Mouse (Mus musculus) liver, adult 2 months (tissue): ENCODE results near the gene Tshz2. TPM values are rescaled to one million over a fixed set of nuclear protein-coding genes. Genes with fewer than 3 reads are reported as not detected.

ENCODE experiments used
- DNase-seq: peaks from one replicate; pipeline ENCODE4 v3.0.0-alpha.2; 2011; ENCODE audit warnings: low read depth, low spot score; ENCODE audit errors: extremely low read depth
- H3K27ac ChIP-seq: fragments of 200-500 bp; replicated peaks from 2 replicates; pipeline ENCODE4 v1.5.1; 2012; ENCODE audit warnings: low read depth, mild to moderate bottlenecking, control low read depth, inconsistent platforms, low read length; ENCODE audit not compliant: insufficient read depth
- H3K27me3 ChIP-seq: fragments of 200-500 bp; 2 replicates; pipeline ENCODE4 v1.6.1; 2012; ENCODE audit warnings: mild to moderate bottlenecking, moderate library complexity, low read length, inconsistent platforms; ENCODE audit not compliant: control insufficient read depth, insufficient read depth
- H3K36me3 ChIP-seq: fragments of 200-500 bp; 2 replicates; pipeline ENCODE4 v1.6.1; 2012; ENCODE audit warnings: low read length, inconsistent platforms; ENCODE audit not compliant: control insufficient read depth, insufficient read depth
- H3K4me1 ChIP-seq: fragments of 200-500 bp; 2 replicates; pipeline ENCODE4 v1.6.1; 2011; ENCODE audit warnings: low read length; ENCODE audit not compliant: control insufficient read depth, insufficient read depth
- H3K4me3 ChIP-seq: fragments of 200-500 bp; 2 replicates; pipeline ENCODE4 v1.5.1; 2011; ENCODE audit warnings: low read depth, mild to moderate bottlenecking, control low read depth, low read length, moderate library complexity; ENCODE audit not compliant: insufficient read depth
- H3K79me2 ChIP-seq: fragments of 200-500 bp; 2 replicates; pipeline ENCODE4 v1.6.1; 2012; ENCODE audit warnings: inconsistent platforms, mild to moderate bottlenecking, low read length, moderate library complexity; ENCODE audit not compliant: control insufficient read depth, insufficient read depth
- H3K9ac ChIP-seq: fragments of 200-500 bp; 2 replicates; pipeline ENCODE4 v1.6.1; 2012; ENCODE audit warnings: low read depth, mild to moderate bottlenecking, control low read depth, inconsistent platforms, low read length
- CTCF ChIP-seq: fragments of 200-500 bp; IDR thresholded peaks from 2 replicates; pipeline ENCODE4 v1.5.1; 2011; ENCODE audit warnings: low read depth, low read length, control low read depth
- POLR2A ChIP-seq: fragments of 200-500 bp; IDR thresholded peaks from 2 replicates; pipeline ENCODE4 v1.6.1; 2011; ENCODE audit warnings: low read length, control low read depth; ENCODE audit not compliant: insufficient read depth; ENCODE audit errors: extremely low read depth
- WGBS: fragments of 180-500 bp; shearing (Covaris S2); methylation state at CpG from one replicate; pipeline ENCODE4 v1.1.7; 2018; 5-methylcytosine and 5-hydroxymethylcytosine counted together
- polyA plus RNA-seq: library from polyadenylated mRNA; depleted of rRNA; stranded (reverse); fragments of >200 nt; gene quantifications from 2 replicates; pipeline ENCODE4 v1.2.3, GENCODE M21; 2012
- total RNA-seq: library from RNA; depleted of rRNA; stranded (reverse); fragments of >200 nt; gene quantifications from 2 replicates; pipeline ENCODE4 v1.2.3, GENCODE M21; 2014

Gene Tshz2
- total and polyA plus RNA-seq, 2 experiments, result 3.3 to 4.1 TPM

DNA sequence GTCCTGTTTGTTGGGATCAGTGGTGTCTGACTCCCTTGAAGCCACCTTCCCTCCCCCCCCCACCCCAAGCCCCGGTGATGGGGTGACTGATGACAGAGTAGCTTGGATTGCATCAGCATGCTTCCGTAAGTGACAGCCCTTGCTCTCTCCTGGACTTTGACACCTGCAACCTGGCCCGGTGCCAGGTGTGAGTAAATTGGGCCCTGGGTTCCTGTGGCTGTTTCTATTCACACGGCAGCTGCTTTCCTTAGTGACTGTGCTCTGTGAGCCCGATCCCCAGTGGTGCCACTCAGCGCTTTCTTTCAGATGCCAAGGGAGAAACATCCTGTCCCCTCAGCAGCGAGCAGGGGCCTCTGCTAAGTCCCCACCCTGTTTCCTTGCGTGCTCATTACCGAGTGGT lies 62.2 kb downstream of the Tshz2 start:
- WGBS, result 47% methylated on average over 9 of the region's 9 CpGs
- no peak overlapping the region for H3K9ac ChIP-seq
- peak; percentile 72 for DNase-seq

DNA sequence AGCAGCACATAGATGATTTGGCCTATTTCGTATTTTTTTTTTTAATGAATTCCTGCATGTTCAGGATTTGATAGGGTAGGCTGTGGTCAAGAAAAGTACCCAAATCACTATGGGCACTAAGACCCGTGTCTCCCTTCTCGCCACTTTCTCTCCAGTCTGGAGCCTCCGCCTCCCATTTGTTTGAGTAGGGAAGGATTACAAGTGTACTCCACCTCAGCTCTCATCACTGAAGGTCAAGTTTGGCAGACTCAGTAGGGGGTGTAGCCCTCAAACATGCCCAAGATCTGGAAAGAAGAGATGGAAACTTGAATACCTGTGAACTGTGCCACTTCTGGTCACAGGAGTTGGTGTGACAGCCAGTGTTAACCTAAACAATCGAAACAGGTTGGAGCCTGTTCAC lies 66.3 kb downstream of the Tshz2 start:
- Histone ChIP-seq H3K36me3 (no peaks in the 10 kb centered on the region), H3K27ac (0 out of 2 replicates have a peak overlapping the region, but pooled peaks have one; percentile 25), H3K79me2 (0 out of 2 replicates have a peak, but pooled peaks cover 2% of the 10 kb centered on the region), H3K9ac (no peak overlapping the region), H3K4me1 (peaks cover 16% of the 10 kb centered on the region), H3K4me3 (no peak overlapping the region), H3K27me3 (no peaks in the 10 kb centered on the region)
- WGBS, result 85% methylated on average over 5 of the region's 5 CpGs
- DNase-seq, result no peak
- TF ChIP-seq CTCF, result no peak
- no peak for TF ChIP-seq POLR2A

More for the DNA sequence above, 62.2 kb downstream of the Tshz2 start:
- Histone ChIP-seq H3K36me3 (no peaks in the 10 kb centered on the region), H3K27me3 (no peaks in the 10 kb centered on the region), H3K27ac (no peak overlapping the region), H3K4me1 (peaks cover 10% of the 10 kb centered on the region), H3K4me3 (no peak overlapping the region), H3K79me2 (no peaks in the 10 kb centered on the region)
- TF ChIP-seq CTCF (no peak), POLR2A (no peak)

DNA sequence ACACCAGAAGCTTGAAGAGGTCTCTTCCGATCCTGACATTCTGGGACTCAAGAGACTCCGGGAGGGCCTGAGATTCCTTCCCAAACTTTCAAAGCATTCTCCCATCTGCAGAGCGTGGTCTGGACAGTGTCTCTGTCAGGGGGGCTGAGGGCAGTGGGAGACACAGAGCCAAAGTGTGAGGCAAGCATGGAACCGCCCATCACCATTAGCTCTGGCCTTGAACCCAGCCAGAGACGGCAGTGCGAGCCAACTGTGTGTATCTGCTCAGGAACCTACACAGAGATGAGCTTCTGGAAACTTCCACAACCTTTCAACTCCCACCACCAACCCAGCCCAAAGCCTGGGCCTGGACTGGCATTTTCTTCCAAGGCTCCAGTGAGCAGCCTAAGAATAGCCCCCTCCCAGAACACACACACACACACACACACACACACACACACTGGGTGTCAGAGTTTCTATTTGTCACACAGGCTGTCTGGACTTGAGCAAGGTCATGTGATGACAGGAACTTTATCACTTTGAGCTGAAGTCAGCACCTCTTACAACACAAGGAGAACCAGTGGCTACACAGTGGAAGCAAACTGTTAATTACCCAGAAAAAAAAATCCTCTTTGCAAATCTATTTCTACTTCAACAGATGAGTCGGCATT lies 67.2 kb downstream of the Tshz2 start:
- DNase-seq, result peak; percentile 83
- Histone ChIP-seq H3K4me3 (no peak overlapping the region), H3K79me2 (0 out of 2 replicates have a peak, but pooled peaks cover 2% of the 10 kb centered on the region), H3K27ac (peak overlapping the region; percentile 62), H3K36me3 (no peaks in the 10 kb centered on the region), H3K9ac (no peak overlapping the region), H3K27me3 (no peaks in the 10 kb centered on the region), H3K4me1 (peaks cover 12% of the 10 kb centered on the region)
- WGBS, result 28% methylated on average over 7 of the region's 7 CpGs
- no peak for TF ChIP-seq POLR2A
- TF ChIP-seq CTCF, result no peak

DNA sequence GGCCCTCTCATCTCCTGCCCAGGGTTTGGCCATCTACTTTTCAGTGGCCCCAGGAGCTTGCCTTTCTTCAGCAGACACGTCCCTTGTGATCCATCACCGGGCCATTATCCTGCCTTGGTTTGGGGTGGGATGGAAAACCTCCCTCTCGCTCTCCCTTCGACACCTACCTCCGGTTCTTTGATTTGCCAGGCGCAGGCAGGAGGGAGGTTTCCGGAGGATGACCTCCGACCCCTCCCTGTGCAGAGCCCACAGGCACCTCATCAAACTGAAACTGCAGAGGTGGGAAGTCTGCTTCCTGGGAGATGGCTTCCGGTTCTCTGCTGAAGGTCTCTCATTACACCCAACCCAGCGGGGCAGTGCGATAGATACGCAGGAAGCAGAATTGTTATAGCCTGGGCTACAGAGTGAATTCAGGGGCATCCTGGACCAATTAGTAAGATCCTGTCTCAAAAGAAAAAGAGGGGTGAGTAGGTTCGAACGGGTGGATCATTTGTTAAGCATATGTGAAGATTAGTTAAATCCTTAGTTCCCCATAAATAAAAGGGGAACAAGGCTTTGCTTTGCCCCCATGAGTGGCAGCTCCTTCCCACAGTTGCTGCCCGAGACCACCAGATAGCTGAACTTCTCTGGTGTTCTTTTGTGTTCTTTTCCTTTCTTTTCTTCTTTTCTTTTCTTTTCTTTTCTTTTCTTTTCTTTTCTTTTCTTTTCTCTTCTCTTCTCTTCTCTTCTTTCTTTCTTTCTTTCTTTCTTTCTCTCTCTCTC lies 70.1 kb downstream of the Tshz2 start:
- H3K4me1 ChIP-seq, result peaks cover 12% of the 10 kb centered on the region
- H3K4me3 ChIP-seq, result no peak overlapping the region
- TF ChIP-seq POLR2A (no peak), CTCF (no peak)
- H3K27ac ChIP-seq, result no peak overlapping the region
- 78% methylated on average over 15 of the region's 15 CpGs for WGBS
- H3K9ac ChIP-seq, result no peak overlapping the region
- no peak for DNase-seq
- no peaks in the 10 kb centered on the region for H3K36me3 ChIP-seq
- H3K79me2 ChIP-seq, result 0 out of 2 replicates have a peak, but pooled peaks cover 2% of the 10 kb centered on the region
- no peaks in the 10 kb centered on the region for H3K27me3 ChIP-seq

DNA sequence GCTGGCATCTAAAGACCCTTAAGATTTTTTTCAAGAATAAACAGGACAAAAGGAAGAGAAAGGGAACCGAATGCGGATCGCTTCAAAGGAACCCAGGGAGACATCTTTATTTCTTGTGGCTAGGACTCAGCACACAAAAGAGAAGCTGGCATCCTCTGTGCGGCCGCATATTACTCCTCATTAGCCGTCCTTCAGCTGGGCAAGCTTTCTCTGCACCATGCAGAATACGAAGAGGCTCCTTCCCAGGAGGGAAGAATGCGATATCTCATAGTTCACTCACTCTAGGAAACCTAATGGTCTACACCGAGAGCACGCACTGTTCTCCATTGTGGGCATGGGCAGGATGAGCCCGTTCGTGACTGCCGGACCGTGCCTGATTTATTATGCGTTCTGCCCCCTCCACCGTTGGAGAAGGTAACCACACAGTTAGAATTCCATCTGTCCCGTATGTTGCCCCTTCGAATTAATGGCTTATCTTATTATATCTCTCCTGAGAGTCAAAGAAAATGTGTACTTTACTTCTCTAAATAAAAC lies 89.0 kb downstream of the Tshz2 start:
- 92% methylated on average over 18 of the region's 18 CpGs for WGBS
- Histone ChIP-seq H3K4me3 (no peak overlapping the region), H3K27me3 (no peaks in the 10 kb centered on the region), H3K36me3 (no peaks in the 10 kb centered on the region), H3K4me1 (peaks cover 5% of the 10 kb centered on the region; the same call in 1 of the 2 replicates), H3K9ac (no peak overlapping the region), H3K27ac (no peak overlapping the region), H3K79me2 (0 out of 2 replicates have a peak, but pooled peaks cover 7% of the 10 kb centered on the region)
- no peak for DNase-seq
- no peak for TF ChIP-seq CTCF
